Mouse (Mus musculus) left cerebral cortex, postnatal 10 days (tissue): ENCODE measurements at regions not wholly inside any gene's neighbourhood (a gene's known extent, or its start where the extent isn't known, plus 50 kb on each side); places are given as distances from the start of the nearest gene placed in this dataset.

Source experiments
- DNase-seq, 2 experiments: peaks; one replicate each; pipeline ENCODE4 v3.0.0; 2021 to 2022; ENCODE audit warnings: low spot score in 2 of 2, mixed read lengths in 1 of 2; ENCODE audit errors: extremely low spot score in 1 of 2
- intact Hi-C: fragments of 180-260 bp; cut with DNase I; formaldehyde crosslinking; loops from one replicate; pipeline ENCODE4 v1.15.1; 2025

DNA sequence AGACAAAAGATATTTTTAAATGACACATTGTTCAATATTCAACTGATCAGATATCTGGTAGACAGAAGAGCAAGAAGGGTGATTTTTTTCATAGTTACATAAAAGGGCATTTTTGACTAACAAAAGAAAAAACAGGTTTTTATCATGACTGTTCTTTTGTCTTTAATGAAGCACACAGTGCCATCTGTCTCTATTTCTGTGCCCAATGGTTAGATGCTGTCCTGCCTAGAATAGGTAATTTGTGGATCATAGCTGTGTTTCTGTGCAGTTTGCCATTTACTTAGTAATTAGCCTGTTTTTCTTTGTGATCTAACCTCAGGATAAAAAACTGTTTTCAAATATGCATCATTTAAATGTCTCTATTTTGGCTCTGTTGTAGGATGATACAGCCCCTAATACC lies 114.4 kb upstream of the Tbc1d2b start:
- intact Hi-C loops, result no loop called here
- DNase-seq, result no peak

DNA sequence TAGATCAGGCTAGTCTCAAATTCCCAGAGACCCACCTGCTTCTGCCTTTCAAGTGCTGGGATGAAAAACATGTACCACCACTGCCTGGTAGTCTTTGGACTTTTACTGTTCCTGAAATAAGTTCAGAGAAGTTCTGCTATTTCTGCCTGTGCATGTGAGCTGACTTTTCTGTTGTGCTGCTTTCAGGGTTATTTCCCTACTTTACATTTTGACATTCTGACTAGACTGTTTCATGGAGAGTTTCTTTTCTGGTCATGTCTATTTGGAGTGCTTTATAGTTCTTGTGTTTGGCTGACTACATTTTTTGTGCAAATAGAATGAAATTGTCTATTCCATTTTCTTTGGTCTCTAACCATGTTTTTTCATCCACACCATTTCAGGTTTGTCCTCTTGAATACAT lies 109.5 kb upstream of the Tbc1d2b start:
- no peak for DNase-seq
- intact Hi-C loops, result no loop called here

- DNase-seq, result peak in 1 of 2 experiments; percentile 6
- intact Hi-C loops, result no loop called here
Measured at GRCm38 (mm10) chr9:90369568-90369967, 99.0 kb upstream of the Tbc1d2b start.

DNA sequence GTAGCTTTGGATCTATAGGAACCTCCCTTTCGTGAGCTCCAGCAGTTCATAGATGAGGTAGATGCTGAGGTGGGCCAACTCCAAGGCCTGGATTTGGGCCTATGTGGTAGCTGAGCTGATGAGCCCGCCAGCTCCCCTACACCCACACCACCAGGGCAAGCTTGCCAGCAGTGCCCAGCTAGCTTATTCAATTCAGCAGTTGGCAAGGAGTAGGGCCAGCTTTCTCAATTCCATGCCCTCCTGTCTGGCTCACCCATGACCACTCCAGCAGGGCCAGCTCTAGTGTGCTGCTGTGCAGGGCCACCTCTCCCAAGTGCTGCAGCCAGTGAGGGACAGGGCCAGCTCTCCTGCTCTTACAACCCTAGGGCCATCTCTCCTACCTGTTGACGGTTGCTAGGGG lies 97.1 kb upstream of the Tbc1d2b start:
- DNase-seq, result no peak
- intact Hi-C loops, result no loop called here

GRCm38 (mm10) chr9:90326531-90326930 lies 55.9 kb upstream of the Tbc1d2b start:
- intact Hi-C loops, result no loop called here
- DNase-seq, result no peak
